Mouse (Mus musculus): ENCODE measurements at regions not wholly inside any gene's neighbourhood (a gene's known extent, or its start where the extent isn't known, plus 50 kb on each side); places are given as distances from the start of the nearest gene placed in this dataset.

GRCm38 (mm10) chr13:25882818-25883217 is 612.5 kb upstream of the Nrsn1 start:
- no peak for TF ChIP-seq CTCF (IDR thresholded peaks at IDR 0.05)
- TF ChIP-seq POLR2A (IDR thresholded peaks at IDR 0.05; ENCODE audit: insufficient read depth, low read depth, low read length) = no peak
